17 mouse cellular contexts compared by ENCODE assay signal in the genomic region with DNA sequence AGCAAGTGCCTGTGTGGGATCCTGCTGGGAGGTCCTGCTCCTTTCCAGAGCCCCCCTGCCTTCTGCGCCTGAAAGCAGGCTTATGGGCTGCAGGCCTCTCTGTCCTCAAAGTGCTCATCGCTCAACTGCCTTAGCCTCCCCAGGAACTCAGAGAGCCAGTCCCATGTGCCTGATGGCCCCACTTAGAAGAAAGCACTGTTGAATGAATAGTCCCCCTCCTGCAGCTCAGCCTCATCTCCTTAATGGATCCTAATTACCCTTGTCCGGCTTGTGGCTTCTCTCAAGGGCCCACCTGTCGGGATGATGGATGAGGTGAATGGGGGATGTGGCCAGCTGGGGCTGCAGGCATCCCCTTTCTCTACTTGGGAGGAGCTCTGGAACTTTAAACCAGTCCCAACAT.
A peak's percentile ranks its signal among the peaks of the same experiment; 100 is the strongest.
DNase-seq lines count a peak whose midpoint lies in the region; ATAC-seq and TF ChIP-seq lines count a peak whose summit lies in the region.
"Had no signal": no experiment of that assay in that cellular context is flagged by ENCODE, and none has a peak within 500 bp of the region (broad histone marks: within the 10 kb centered on the region; RNA-seq: fewer than 3 reads in every experiment).

No protein-coding gene starts in this region.

- H3K4me2 ChIP-seq in hindbrain, embryonic 12.5 days (replicated peaks): no peak overlapping the region
- H3K4me2 ChIP-seq in hindbrain, postnatal 0 days (ENCODE audit: low read depth, low read length): no peak overlapping the region
- H3K4me2 ChIP-seq in hindbrain, embryonic 13.5 days: no peak overlapping the region
- H3K4me2 ChIP-seq: forebrain, embryonic 12.5 days; heart, embryonic 12.5 days had no signal

- no peak overlapping the region for H3K4me3 ChIP-seq in hindbrain, embryonic 12.5 days
- H3K4me3 ChIP-seq in hindbrain, postnatal 0 days (ENCODE audit: low read length): no peak overlapping the region
- no peak overlapping the region for H3K4me3 ChIP-seq in hindbrain, embryonic 13.5 days
- H3K4me3 ChIP-seq in thymus, adult 2 months (ENCODE audit: control insufficient read depth, insufficient read depth, low read length): no peak overlapping the region
- no peak overlapping the region for H3K4me3 ChIP-seq in gastrocnemius, adult 2 months
- H3K4me3 ChIP-seq: forebrain, embryonic 12.5 days; heart, embryonic 12.5 days; midbrain, embryonic 10.5 days had no signal

- H3K36me3 ChIP-seq in hindbrain, embryonic 12.5 days: no peaks in the 10 kb centered on the region
- no peaks in the 10 kb centered on the region for H3K36me3 ChIP-seq in hindbrain, postnatal 0 days (ENCODE audit: insufficient read depth, low read length)
- H3K36me3 ChIP-seq in hindbrain, embryonic 13.5 days: no peaks in the 10 kb centered on the region
- no peaks in the 10 kb centered on the region for H3K36me3 ChIP-seq in thymus, adult 2 months (ENCODE audit: control insufficient read depth, insufficient read depth, low read length)
- H3K36me3 ChIP-seq: forebrain, embryonic 12.5 days; heart, embryonic 12.5 days; midbrain, embryonic 10.5 days had no signal

- H3K9me3 ChIP-seq in hindbrain, embryonic 12.5 days (replicated peaks): no peaks in the 10 kb centered on the region
- no peaks in the 10 kb centered on the region for H3K9me3 ChIP-seq in hindbrain, postnatal 0 days (ENCODE audit: low read length)
- H3K9me3 ChIP-seq in hindbrain, embryonic 13.5 days: no peaks in the 10 kb centered on the region
- H3K9me3 ChIP-seq: forebrain, embryonic 12.5 days; heart, embryonic 12.5 days; midbrain, embryonic 10.5 days had no signal

- DNase-seq in hindbrain, postnatal 0 days (ENCODE audit: low spot score): no peak
- peak; percentile 80 for DNase-seq in embryo, embryonic 10 days (ENCODE audit: low spot score)
- DNase-seq in retina, postnatal 1 day: peak; percentile 17
- DNase-seq in thymus, adult 2 months: no peak
- no peak for DNase-seq in gastrocnemius, adult 2 months
- DNase-seq: cerebellum, adult 18-20 months; heart, postnatal 36 days; kidney, postnatal 10 days; lung, postnatal 36 days; thymus, postnatal 4 days had no signal

- intact Hi-C loops in gastrocnemius, adult 2 months (cut with DNase I): no loop called here

- TF ChIP-seq CTCF in hindbrain, postnatal 0 days (IDR thresholded peaks at IDR 0.05; ENCODE audit: low read depth): no peak
- no peak for TF ChIP-seq CTCF in thymus, adult 2 months (IDR thresholded peaks at IDR 0.05; ENCODE audit: borderline replicate concordance, control insufficient read depth, extremely low read depth, insufficient read depth, low read length, poor library complexity)
- TF ChIP-seq CTCF in gastrocnemius, adult 2 months (IDR thresholded peaks at IDR 0.05): no peak

- peaks cover 9% of the 10 kb centered on the region for H3K4me1 ChIP-seq in hindbrain, embryonic 12.5 days
- H3K4me1 ChIP-seq in hindbrain, postnatal 0 days (ENCODE audit: insufficient read depth, low read length): no peaks in the 10 kb centered on the region
- peaks cover 15% of the 10 kb centered on the region for H3K4me1 ChIP-seq in hindbrain, embryonic 13.5 days (replicated peaks)
- H3K4me1 ChIP-seq in thymus, adult 2 months (replicated peaks; ENCODE audit: control insufficient read depth, insufficient read depth, low read length): no peaks in the 10 kb centered on the region
- H3K4me1 ChIP-seq: heart, embryonic 12.5 days had no signal

- 0 out of 2 replicates have a peak overlapping the region, but pooled peaks have one; percentile 35 for H3K27ac ChIP-seq in hindbrain, embryonic 12.5 days
- no peak overlapping the region for H3K27ac ChIP-seq in hindbrain, postnatal 0 days
- 0 out of 2 replicates have a peak overlapping the region, but pooled peaks have one; percentile 8 for H3K27ac ChIP-seq in hindbrain, embryonic 13.5 days
- no peak overlapping the region for H3K27ac ChIP-seq in thymus, adult 2 months (ENCODE audit: control insufficient read depth, insufficient read depth, low read length)
- H3K27ac ChIP-seq in gastrocnemius, adult 2 months: no peak overlapping the region
- H3K27ac ChIP-seq: forebrain, embryonic 12.5 days; midbrain, embryonic 10.5 days had no signal

- no peak overlapping the region for H3K9ac ChIP-seq in hindbrain, embryonic 12.5 days
- no peak overlapping the region for H3K9ac ChIP-seq in hindbrain, postnatal 0 days (replicated peaks; ENCODE audit: low read length)
- no peak overlapping the region for H3K9ac ChIP-seq in hindbrain, embryonic 13.5 days
- H3K9ac ChIP-seq: forebrain, embryonic 12.5 days; heart, embryonic 12.5 days had no signal

- WGBS in hindbrain, embryonic 12.5 days: 8% methylated on average over 4 of the region's 4 CpGs
- 19% methylated on average over 4 of the region's 4 CpGs for WGBS in hindbrain, postnatal 0 days
- 5% methylated on average over 4 of the region's 4 CpGs for WGBS in hindbrain, embryonic 13.5 days
- 26% methylated on average over 4 of the region's 4 CpGs for WGBS in thymus, adult 2 months

- TF ChIP-seq POLR2A in thymus, adult 2 months (IDR thresholded peaks at IDR 0.05; ENCODE audit: control insufficient read depth, extremely low read depth, insufficient read depth, low read length, poor library complexity): no peak

- ATAC-seq in hindbrain, embryonic 12.5 days (ENCODE audit: low FRiP score): peak; percentile 73
- ATAC-seq in hindbrain, postnatal 0 days: no peak
- ATAC-seq in hindbrain, embryonic 13.5 days (ENCODE audit: low FRiP score): no peak
- ATAC-seq: intestine, embryonic 16.5 days; Patski had no signal

- H3K27me3 ChIP-seq in hindbrain, embryonic 12.5 days: peaks cover 3% of the 10 kb centered on the region; the same call in 1 of the 2 replicates
- no peaks in the 10 kb centered on the region for H3K27me3 ChIP-seq in hindbrain, postnatal 0 days (ENCODE audit: insufficient read depth, low read length)
- peaks cover 28% of the 10 kb centered on the region for H3K27me3 ChIP-seq in hindbrain, embryonic 13.5 days
- no peaks in the 10 kb centered on the region for H3K27me3 ChIP-seq in thymus, adult 2 months (ENCODE audit: control insufficient read depth, insufficient read depth, low read length)
- H3K27me3 ChIP-seq: heart, embryonic 12.5 days; Patski had no signal

Comparison
In these comparisons a context has a peak if more than half of its experiments do, and no peak if none do; other contexts are left out.
1. H3K27ac ChIP-seq: peak in hindbrain, embryonic 12.5 days (single experiment) and hindbrain, embryonic 13.5 days (single experiment); none in hindbrain, postnatal 0 days (single experiment), thymus, adult 2 months (single experiment) and gastrocnemius, adult 2 months (single experiment).
2. DNase-seq: peak in embryo, embryonic 10 days (single experiment) and retina, postnatal 1 day (single experiment); none in hindbrain, postnatal 0 days (single experiment), thymus, adult 2 months (single experiment) and gastrocnemius, adult 2 months (single experiment).